Mouse (Mus musculus) stomach, embryonic 14.5 days (tissue): Measurements from ENCODE around the gene Slc16a13. TPM values are rescaled to one million over a fixed set of nuclear protein-coding genes. Genes with fewer than 3 reads are reported as not detected.

Experiments
- ATAC-seq: fragments of 200-750 bp; cut with Nextera tagmentation; 2 replicates; pipeline ENCODE4 v1.8.0; 2017; ENCODE audit warnings: low read depth, moderate TSS enrichment; ENCODE audit not compliant: insufficient number of reproducible peaks, insufficient read depth, low FRiP score
- H3K27ac ChIP-seq: fragments of 300-500 bp; sonication (generic); 2 replicates; pipeline ENCODE4 v1.5.1; 2014; ENCODE audit warnings: mild to moderate bottlenecking, low read length, moderate library complexity, mixed read lengths
- H3K27me3 ChIP-seq: fragments of 300-500 bp; sonication (generic); 2 replicates; pipeline ENCODE4 v1.6.1; 2014; ENCODE audit warnings: low read length, control low read depth, mixed read lengths; ENCODE audit not compliant: control insufficient read depth, insufficient read depth
- H3K36me3 ChIP-seq: fragments of 300-500 bp; sonication (generic); 2 replicates; pipeline ENCODE4 v1.6.1; 2014; ENCODE audit warnings: mild to moderate bottlenecking, control low read depth, low read length, moderate library complexity, mixed read lengths; ENCODE audit not compliant: control insufficient read depth, insufficient read depth
- H3K4me1 ChIP-seq: fragments of 300-500 bp; sonication (generic); 2 replicates; pipeline ENCODE4 v1.6.1; 2014; ENCODE audit warnings: low read length, control low read depth, mixed read lengths; ENCODE audit not compliant: control insufficient read depth, insufficient read depth
- H3K4me2 ChIP-seq: fragments of 300-500 bp; sonication (generic); replicated peaks from 2 replicates; pipeline ENCODE4 v1.6.1; 2014; ENCODE audit warnings: low read depth, low read length, control low read depth
- H3K4me3 ChIP-seq: fragments of 300-500 bp; sonication (generic); 2 replicates; pipeline ENCODE4 v1.5.1; 2014; ENCODE audit warnings: low read depth, low read length, control low read depth
- H3K9ac ChIP-seq: fragments of 300-500 bp; sonication (generic); replicated peaks from 2 replicates; pipeline ENCODE4 v1.6.1; 2014; ENCODE audit warnings: low read depth, mild to moderate bottlenecking, control low read depth, low read length, moderate library complexity, mixed read lengths
- H3K9me3 ChIP-seq: fragments of 300-500 bp; sonication (generic); 2 replicates; pipeline ENCODE4 v1.6.1; 2016; ENCODE audit warnings: low read depth, low read length, control low read depth; ENCODE audit not compliant: control insufficient read depth
- WGBS: fragments of 180-500 bp; shearing (Covaris S2); extraction: QIAGEN DNeasy Blood & Tissue Kit; methylation state at CpG from one replicate; pipeline ENCODE4 v1.1.7; 2014; 5-methylcytosine and 5-hydroxymethylcytosine counted together
- polyA plus RNA-seq: library from polyadenylated mRNA; unstranded; fragments of >200 nt; fragmentation: Nextera tagmentation; extraction: Ambion mirVana; gene quantifications from 2 replicates; pipeline ENCODE4 v1.2.1, GENCODE M21; 2014

Slc16a13 gene
- polyA plus RNA-seq, 1 experiment from 2014 or later = 5.6 TPM

GRCm38 (mm10) chr11:70200036-70200608, 20.7 kb downstream of the Slc16a13 start:
- H3K27ac ChIP-seq = no peak overlapping the region
- WGBS = 83% methylated on average over 5 of the region's 5 CpGs
- ATAC-seq = no peak
- no peak overlapping the region for H3K4me2 ChIP-seq
- H3K4me1 ChIP-seq = no peaks in the 10 kb centered on the region
- no peaks in the 10 kb centered on the region for H3K36me3 ChIP-seq
- no peaks in the 10 kb centered on the region for H3K9me3 ChIP-seq
- H3K9ac ChIP-seq = no peak overlapping the region
- H3K4me3 ChIP-seq = no peak overlapping the region
- H3K27me3 ChIP-seq = no peaks in the 10 kb centered on the region

GRCm38 (mm10) chr11:70199107-70199506, 21.8 kb downstream of the Slc16a13 start:
- Histone ChIP-seq H3K4me1 (peaks cover under 1% of the 10 kb centered on the region), H3K9me3 (no peaks in the 10 kb centered on the region), H3K27me3 (no peaks in the 10 kb centered on the region), H3K9ac (no peak overlapping the region), H3K4me2 (no peak overlapping the region), H3K36me3 (no peaks in the 10 kb centered on the region), H3K4me3 (no peak overlapping the region), H3K27ac (no peak overlapping the region)
- no peak for ATAC-seq
- WGBS = 72% methylated on average over 8 of the region's 8 CpGs

GRCm38 (mm10) chr11:70198332-70198731, 22.5 kb downstream of the Slc16a13 start:
- no peaks in the 10 kb centered on the region for H3K9me3 ChIP-seq
- H3K4me1 ChIP-seq = peaks cover 7% of the 10 kb centered on the region
- H3K27ac ChIP-seq = no peak overlapping the region
- 76% methylated on average over 3 of the region's 3 CpGs for WGBS
- no peak overlapping the region for H3K9ac ChIP-seq
- ATAC-seq = no peak
- H3K27me3 ChIP-seq = no peaks in the 10 kb centered on the region
- no peak overlapping the region for H3K4me3 ChIP-seq
- H3K36me3 ChIP-seq = no peaks in the 10 kb centered on the region
- no peak overlapping the region for H3K4me2 ChIP-seq

- Histone ChIP-seq H3K4me3 (no peak overlapping the region), H3K9me3 (no peaks in the 10 kb centered on the region), H3K4me1 (peaks cover 9% of the 10 kb centered on the region), H3K9ac (no peak overlapping the region), H3K27me3 (no peaks in the 10 kb centered on the region), H3K36me3 (no peaks in the 10 kb centered on the region), H3K4me2 (no peak overlapping the region), H3K27ac (0 out of 2 replicates have a peak overlapping the region, but pooled peaks have one; percentile 39)
- ATAC-seq = no peak
- WGBS = 31% methylated on average over 11 of the region's 11 CpGs
These were observed 27.2 kb downstream of the Slc16a13 start for GRCm38 (mm10) chr11:70193354-70194285.

GRCm38 (mm10) chr11:70192157-70192556, 28.7 kb downstream of the Slc16a13 start:
- 74% methylated on average over 4 of the region's 4 CpGs for WGBS
- peaks cover 9% of the 10 kb centered on the region for H3K4me1 ChIP-seq
- no peak overlapping the region for H3K27ac ChIP-seq
- no peak overlapping the region for H3K4me2 ChIP-seq
- H3K36me3 ChIP-seq = no peaks in the 10 kb centered on the region
- H3K27me3 ChIP-seq = no peaks in the 10 kb centered on the region
- H3K9me3 ChIP-seq = no peaks in the 10 kb centered on the region
- no peak for ATAC-seq
- H3K4me3 ChIP-seq = no peak overlapping the region
- H3K9ac ChIP-seq = no peak overlapping the region

- Histone ChIP-seq H3K4me1 (peaks cover 9% of the 10 kb centered on the region), H3K9ac (no peak overlapping the region), H3K36me3 (no peaks in the 10 kb centered on the region), H3K9me3 (no peaks in the 10 kb centered on the region), H3K4me2 (no peak overlapping the region), H3K27ac (no peak overlapping the region), H3K4me3 (no peak overlapping the region), H3K27me3 (no peaks in the 10 kb centered on the region)
- no peak for ATAC-seq
- WGBS = 86% methylated on average over 6 of the region's 6 CpGs
These were observed 29.7 kb downstream of the Slc16a13 start for GRCm38 (mm10) chr11:70191188-70191587.

GRCm38 (mm10) chr11:70189319-70190134, 31.3 kb downstream of the Slc16a13 start:
- WGBS = 81% methylated on average over 28 of the region's 28 CpGs
- Histone ChIP-seq H3K27ac (no peak overlapping the region), H3K9ac (no peak overlapping the region), H3K4me3 (no peak overlapping the region), H3K4me2 (no peak overlapping the region), H3K36me3 (no peaks in the 10 kb centered on the region), H3K9me3 (no peaks in the 10 kb centered on the region), H3K4me1 (peaks cover 9% of the 10 kb centered on the region), H3K27me3 (no peaks in the 10 kb centered on the region)
- ATAC-seq = no peak

- ATAC-seq = no peak
- WGBS = 60% methylated on average over 7 of the region's 7 CpGs
These were observed 35.7 kb downstream of the Slc16a13 start for GRCm38 (mm10) chr11:70185120-70185519.

More at GRCm38 (mm10) chr11:70185120-70185519, 35.7 kb downstream of the Slc16a13 start:
- H3K9me3 ChIP-seq = no peaks in the 10 kb centered on the region
- H3K27ac ChIP-seq = no peak overlapping the region
- H3K27me3 ChIP-seq = no peaks in the 10 kb centered on the region
- no peak overlapping the region for H3K4me2 ChIP-seq
- no peak overlapping the region for H3K4me3 ChIP-seq
- H3K9ac ChIP-seq = no peak overlapping the region
- no peaks in the 10 kb centered on the region for H3K4me1 ChIP-seq
- no peaks in the 10 kb centered on the region for H3K36me3 ChIP-seq
